Mouse (Mus musculus) left cerebral cortex, adult 6 months (tissue): Measurements from ENCODE around the gene Irak1. TPM values are rescaled to one million over a fixed set of nuclear protein-coding genes. Genes with fewer than 3 reads are reported as not detected.

ENCODE experiments used
- long read RNA-seq, 2 experiments: library from polyadenylated mRNA; unstranded; transcript quantifications; one replicate each; pipeline ENCODE4 v2.0.0; 2019 to 2020
- polyA plus RNA-seq: library from polyadenylated mRNA; unstranded; fragments of <200 nt; fragmentation: Nextera tagmentation; gene quantifications from 2 replicates; pipeline ENCODE4 v1.2.3, GENCODE M21; 2021

Irak1 gene
- polyA plus RNA-seq = 6.6 and 7.2 TPM in 2 replicates
- long read RNA-seq, experiment 1, partial matches to known transcripts = 10 of 22 reads
- long read RNA-seq, experiment 1, other reads (novel, unspliced or antisense) = 11 of 22 reads
- long read RNA-seq, experiment 2, partial matches to known transcripts = 7 of 22 reads
- long read RNA-seq, experiment 2, other reads (novel, unspliced or antisense) = 15 of 22 reads

DNA sequence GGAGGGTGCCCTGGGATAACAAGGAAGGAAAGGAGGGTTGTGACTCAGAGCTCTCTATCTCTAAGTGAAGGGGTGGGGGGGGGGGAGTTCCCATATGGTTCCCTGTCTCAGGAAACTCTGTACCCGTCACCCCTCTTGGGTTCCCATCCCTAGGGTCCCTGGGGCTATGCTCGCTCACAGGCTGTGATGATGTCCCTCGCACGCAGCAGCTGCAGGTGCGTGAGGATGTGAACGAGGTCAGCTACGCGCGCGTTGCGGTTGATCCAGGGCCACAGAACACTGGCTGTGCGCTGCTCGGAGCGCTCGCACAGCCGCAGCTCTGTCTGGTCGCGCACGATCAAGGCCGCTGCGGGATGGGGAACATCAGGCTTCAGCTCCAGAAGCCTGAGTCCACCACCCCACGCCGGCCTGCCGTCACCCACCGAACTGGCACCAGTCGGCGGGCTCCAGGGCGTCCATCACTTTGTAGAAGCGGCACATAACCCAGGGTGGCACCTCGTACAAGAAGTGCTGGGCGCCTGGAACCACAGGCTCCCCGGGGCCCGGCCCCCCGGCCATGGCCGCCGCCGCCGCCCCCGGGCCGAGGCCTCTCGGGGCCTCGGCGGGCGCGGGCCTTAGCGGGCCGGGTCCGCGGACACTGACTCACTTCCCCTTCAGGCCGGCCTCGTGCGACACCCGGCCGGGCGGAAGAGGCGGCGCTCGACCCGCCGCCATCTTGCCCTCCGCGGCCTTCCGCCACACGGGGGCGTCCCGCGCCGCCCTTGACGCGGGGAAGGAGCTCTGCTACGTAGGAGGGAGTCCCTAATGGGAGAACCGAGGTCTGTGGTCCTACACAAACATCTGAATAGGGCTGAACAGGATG is at the start of gene Irak1:
TSS of gene Irak1 (minus strand) at position 731 of the 862 bp plus-strand sequence.

DNA sequence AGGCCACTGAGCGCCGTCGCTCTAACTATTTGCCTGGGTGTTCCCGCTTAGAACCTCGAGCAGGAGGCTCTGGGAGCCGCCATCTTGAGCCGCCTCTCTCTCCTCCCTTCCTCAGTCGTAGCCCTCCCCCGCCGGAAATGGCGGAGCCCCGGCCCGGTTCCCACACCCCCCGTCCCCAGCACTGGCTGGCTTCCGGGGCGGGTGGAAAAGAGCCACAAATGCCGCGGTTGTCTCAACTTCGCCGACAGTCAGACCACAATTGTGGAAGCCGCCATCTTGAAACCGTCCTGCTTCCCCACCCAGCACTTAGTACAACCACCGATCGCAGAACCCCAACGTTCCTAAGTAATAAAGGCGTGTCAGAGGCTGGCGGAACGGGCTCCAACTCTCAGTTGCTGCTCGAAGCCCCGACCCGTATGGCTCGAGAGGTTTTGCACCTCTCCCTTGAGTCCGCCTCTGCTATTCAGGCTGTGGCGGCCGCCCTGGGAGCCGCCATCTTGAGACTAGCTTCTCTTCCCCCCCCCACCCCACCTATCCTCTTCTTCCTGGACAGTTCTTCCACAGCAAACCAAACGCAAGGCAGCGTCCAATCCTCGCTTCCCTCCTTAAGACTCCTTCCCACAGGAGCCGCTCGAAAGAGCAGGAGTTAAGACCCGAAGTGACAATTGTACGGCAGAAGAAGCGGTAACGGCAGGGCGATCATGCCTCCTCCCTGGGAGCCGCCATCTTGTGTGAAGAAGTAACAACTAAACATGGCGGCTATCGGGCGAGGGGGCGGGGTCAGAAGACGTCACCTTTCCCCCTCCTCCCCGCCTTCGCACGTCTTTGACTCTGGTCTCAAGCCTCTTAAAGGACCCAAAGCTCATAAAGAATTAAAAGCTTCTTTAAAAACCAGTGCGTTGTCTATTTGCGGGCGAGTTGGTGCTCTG is 57.2 kb downstream of the Irak1 start, which contains the start of gene Hcfc1:
TSS of gene Hcfc1 (minus strand) at position 110 of the 929 bp plus-strand sequence.

Other genes with a start within 250 kb of the Irak1 start
- gene Srpk3, start 249.5 kb downstream of the Irak1 start, polyA plus RNA-seq = 0.90 and 2.1 TPM in 2 replicates
- gene Idh3g, start 237.0 kb downstream of the Irak1 start, polyA plus RNA-seq = 205 and 248 TPM in 2 replicates
- gene Ssr4, start 236.9 kb downstream of the Irak1 start, polyA plus RNA-seq = 195 and 196 TPM in 2 replicates
- 1.2 and 1.4 TPM in 2 replicates for gene Pdzd4, start 198.9 kb downstream of the Irak1 start, polyA plus RNA-seq
- not detected in 2 replicates for gene Avpr2, start 131.8 kb downstream of the Irak1 start, polyA plus RNA-seq
- 25.5 and 26.9 TPM in 2 replicates for gene L1cam, start 127.8 kb downstream of the Irak1 start, polyA plus RNA-seq
- gene Arhgap4, start 102.0 kb downstream of the Irak1 start, polyA plus RNA-seq = 0.65 and 0.74 TPM in 2 replicates
- 85.9 and 89.8 TPM in 2 replicates for gene Naa10, start 102.0 kb downstream of the Irak1 start, polyA plus RNA-seq
- gene Renbp, start 93.1 kb downstream of the Irak1 start, polyA plus RNA-seq = 7.5 and 9.0 TPM in 2 replicates
- gene Hcfc1, start 57.6 kb downstream of the Irak1 start, polyA plus RNA-seq = 14.6 and 15.4 TPM in 2 replicates
- 0.23 and 1.2 TPM in 2 replicates for gene Opn1mw, start 103.5 kb upstream of the Irak1 start, polyA plus RNA-seq
- 6.0 and 15.2 TPM in 2 replicates for gene Mecp2, start 111.4 kb upstream of the Irak1 start, polyA plus RNA-seq
- not detected in 2 replicates for gene Tex28, start 143.9 kb upstream of the Irak1 start, polyA plus RNA-seq
- 0.13 TPM in 1 of 2 replicates, not detected in the other for gene Tktl1, start 153.3 kb upstream of the Irak1 start, polyA plus RNA-seq
- gene Flna, start 225.9 kb upstream of the Irak1 start, polyA plus RNA-seq = 3.0 and 3.1 TPM in 2 replicates
- 8.0 and 8.3 TPM in 2 replicates for gene Emd, start 230.8 kb upstream of the Irak1 start, polyA plus RNA-seq
- gene Rpl10, start 246.9 kb upstream of the Irak1 start, polyA plus RNA-seq = 1,226 and 1,360 TPM in 2 replicates